Mouse (Mus musculus) layer of hippocampus, adult 8-10 months (tissue): ENCODE data around the gene Gucy2e. TPM values are rescaled to one million over a fixed set of nuclear protein-coding genes. Genes with fewer than 3 reads are reported as not detected.

Experiments
- DNase-seq, 2 experiments: peaks; one replicate each; pipeline ENCODE4 v3.0.0; 2022; ENCODE audit warnings: low spot score in 2 of 2
- total RNA-seq, 4 experiments: library from RNA; stranded (reverse); gene quantifications; 2 replicates each; pipeline ENCODE4 v1.2.4; 2022

Gene Gucy2e
- total RNA-seq, 4 experiments from 2014 or later = 1.6 to 2.0 (median 1.8) TPM

DNA sequence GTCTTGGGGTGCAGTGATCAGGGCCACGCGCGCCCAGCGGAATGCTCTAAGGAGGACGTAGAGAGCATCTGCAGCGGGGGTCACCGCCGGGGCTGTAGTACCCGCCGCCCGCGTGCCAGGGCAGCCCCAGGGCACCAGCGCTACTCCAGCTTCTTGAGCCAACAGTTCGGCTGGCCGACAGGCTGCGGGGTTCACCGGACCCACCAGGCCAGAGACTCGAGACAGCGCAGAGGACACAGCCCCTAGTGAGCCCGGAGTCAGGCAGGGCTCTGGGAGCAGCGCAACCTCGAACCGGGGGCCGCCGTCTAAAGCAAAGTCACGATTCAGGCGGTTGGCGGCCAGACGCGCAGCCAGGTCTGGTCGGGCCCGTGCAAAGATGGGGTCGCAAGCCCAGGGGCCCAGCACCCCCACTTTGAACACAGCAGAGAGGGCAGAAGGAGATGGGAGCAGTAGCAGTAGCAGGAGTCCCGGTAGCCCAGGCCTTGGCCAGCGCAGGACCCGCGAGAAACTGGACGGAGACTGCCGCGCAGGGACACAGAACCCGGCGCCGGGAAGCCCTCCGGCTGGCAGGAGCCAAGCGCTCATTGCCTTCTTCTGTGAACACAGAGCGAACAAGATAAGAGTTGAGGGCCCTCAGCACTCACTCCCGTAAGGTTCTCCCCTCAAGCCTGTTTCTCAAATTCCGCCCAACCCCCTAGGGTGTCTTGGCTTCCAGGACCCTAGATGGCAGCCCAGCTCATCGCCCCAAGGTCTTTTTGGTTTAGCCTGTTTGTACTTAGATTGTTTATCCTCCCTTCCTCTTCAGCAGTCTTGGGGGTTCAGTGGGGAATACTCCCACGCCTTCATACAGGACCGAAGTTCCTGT is 543 bp downstream of the Gucy2e start:
- DNase-seq = no peak

DNA sequence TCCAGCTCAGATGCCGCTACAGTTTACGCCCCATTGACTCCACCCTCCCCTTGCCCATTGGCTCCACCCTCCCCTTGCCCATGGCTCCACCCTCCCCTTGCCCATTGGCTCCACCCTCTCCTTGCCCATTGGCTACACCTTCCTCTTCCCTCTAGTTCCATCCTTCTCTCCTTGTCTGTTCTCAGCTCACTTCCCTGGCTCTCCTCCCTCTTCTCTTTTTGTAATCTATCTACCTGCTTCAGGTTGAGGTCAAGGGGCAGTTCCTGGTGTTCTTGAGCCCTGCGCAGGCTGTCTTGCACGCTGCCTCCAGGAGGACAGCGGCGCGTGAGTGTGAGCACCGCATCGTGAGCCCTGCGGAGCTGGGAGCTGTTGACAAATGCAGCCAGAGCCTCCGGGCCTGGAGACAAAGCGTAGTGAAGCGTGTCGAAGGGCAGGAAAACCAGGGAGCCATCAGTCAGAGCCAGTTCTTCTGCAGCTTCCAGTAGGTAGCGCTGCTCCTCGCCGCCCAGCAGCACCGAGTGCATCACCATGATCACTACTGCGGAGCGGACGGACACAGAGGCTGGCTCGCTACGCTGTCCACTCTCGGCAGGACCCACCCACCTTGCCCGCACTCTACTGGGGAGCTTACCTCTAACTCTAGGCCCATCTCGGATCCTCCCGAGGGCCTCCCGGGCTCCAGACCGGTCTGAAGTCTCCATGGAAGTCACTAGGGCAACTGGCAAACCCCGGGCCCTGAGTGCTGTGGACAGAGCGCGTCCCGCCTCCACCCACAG is 1.4 kb downstream of the Gucy2e start:
- peak; percentile 63 to 75 for DNase-seq

GRCm38 (mm10) chr11:69233141-69233540 is 3.7 kb downstream of the Gucy2e start:
- no peak for DNase-seq

DNA sequence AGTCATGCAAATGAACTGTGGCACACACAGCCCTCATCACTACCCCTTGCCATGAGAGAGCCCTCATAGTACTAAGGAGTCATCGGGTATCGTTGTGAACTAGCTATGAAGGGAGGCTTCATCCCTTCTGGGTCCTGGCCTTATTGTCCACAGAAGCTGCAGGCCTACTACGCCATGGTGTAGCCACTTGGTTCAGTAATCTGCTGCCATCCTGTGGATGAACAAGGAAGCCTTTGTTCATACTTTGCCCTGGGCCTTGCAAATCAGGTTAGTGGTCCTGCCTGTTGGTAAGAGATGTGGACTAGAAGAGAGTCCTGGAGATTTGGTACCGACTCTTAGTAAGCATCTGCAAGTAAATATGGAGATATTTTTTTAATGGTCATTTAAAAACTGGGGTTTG is 6.4 kb downstream of the Gucy2e start:
- no peak for DNase-seq

DNA sequence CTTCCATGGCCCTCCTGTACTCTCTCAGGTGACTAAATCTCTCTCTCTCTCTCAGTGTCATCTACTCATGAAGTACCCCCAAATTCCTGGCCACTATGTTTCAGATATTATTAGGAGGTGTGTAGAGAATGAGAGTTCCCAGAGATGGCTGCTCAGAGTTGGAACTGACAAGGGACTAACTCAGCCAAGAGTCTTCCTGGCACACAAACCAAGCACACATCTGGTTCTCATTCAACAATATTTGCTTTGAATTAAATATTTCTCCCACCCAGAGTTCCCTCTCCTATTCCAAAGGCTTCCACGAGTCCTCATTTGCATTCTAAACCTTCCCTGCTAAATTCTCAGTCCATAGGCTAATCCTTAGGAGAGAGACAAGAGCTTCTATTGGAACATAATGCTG is 11.1 kb downstream of the Gucy2e start:
- no peak for DNase-seq

DNA sequence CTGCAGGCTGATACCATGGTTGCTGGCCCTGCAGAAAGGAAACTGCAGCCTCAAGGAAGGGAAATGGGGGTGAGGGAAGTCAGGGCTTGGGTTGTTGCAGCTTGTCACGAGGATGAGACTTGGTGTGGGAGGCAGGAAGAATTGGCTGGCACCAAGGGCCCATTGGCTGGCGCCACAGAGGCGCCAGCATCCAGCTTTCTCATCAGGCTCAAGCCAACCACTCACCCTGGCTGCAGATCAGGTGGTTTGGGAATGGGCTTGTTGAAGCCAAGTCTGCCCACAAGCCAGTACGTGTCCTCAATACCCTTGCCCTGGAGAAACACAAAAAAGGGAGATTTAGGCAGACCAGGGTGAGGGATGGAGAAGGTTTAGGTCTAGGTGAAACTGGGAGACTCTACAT is 13.7 kb downstream of the Gucy2e start:
- peak in 1 of 2 experiments; percentile 32 for DNase-seq

- DNase-seq = no peak
Measured at GRCm38 (mm10) chr11:69221070-69221469, 15.8 kb downstream of the Gucy2e start.

GRCm38 (mm10) chr11:69218661-69219060 is 18.2 kb downstream of the Gucy2e start:
- DNase-seq = no peak

- DNase-seq = no peak
Measured at GRCm38 (mm10) chr11:69217411-69217810, 19.4 kb downstream of the Gucy2e start.

DNA sequence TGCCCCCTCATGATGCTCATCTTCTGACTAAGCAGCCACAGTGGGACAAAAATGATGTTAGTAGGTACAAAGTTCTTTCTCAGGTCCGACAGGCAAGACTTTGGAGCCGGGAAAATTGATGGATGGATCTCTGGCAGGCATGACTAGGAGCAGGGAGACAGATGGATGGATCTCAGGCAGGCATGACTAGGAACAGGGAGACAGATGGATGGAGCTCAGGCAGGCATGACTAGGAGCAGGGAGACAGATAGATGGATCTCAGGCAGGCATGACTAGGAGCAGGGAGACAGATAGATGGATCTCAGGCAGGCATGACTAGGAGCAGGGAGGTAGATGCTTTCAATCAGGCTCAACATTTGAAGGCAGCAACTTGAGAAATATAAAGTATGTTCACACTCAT is 25.4 kb downstream of the Gucy2e start:
- DNase-seq = peak; percentile 61 to 76

DNA sequence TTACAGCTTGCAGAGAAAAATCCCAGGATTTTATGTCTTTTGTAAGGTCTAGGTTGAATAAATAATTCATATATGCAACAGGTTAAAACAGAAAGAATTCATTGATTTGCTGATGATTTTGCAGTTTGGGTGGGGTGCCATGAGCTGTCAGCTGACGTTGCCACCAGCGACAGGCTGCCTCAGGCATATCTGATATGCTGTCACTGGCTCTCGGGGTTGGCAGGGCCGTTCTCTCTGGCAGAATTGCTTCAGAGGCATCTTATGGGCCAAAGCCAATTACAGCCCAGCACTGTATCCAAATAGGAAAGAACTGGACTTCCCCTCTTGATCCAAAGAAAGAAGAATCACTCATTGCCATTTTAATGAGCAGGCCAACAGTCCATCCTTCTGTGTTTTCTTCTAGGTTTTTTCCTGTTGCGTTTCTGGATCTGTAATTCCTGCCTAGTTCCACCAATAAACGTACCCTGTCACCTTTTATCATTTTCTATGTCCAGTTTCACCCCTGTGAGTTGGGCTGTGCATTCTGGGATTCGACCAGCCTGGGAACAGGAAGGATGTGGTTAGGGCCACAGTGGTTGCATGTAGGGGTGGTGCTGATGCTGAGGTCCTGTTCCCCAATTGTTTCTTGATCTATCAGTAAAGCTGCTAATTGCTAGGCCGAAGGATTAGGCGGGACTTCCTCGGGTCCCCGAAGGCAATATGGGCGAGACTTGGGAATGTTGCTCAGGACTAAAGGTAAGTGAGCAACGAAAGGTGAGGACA is 34.2 kb downstream of the Gucy2e start:
- no peak for DNase-seq

DNA sequence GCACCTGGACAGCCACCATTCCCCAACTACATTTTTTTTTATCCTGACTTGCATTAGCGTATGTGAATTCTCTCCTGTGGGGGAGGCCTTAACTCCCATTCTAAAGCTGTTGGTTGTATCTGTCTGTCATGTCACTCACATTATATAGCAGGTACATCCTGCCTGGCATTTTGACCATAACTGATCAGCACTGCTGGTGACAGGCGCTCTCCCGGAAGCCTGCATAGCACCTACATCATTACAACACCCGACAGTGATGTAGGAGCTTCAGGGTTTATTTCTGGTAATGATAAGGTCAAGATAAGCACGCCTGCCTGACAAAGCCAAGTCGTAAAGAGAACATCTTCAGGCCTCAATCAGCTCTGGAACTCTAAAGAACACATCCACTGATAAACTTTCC is 36.6 kb downstream of the Gucy2e start:
- no peak for DNase-seq

- no peak for DNase-seq
Measured at GRCm38 (mm10) chr11:69199251-69199650, 37.6 kb downstream of the Gucy2e start.

DNA sequence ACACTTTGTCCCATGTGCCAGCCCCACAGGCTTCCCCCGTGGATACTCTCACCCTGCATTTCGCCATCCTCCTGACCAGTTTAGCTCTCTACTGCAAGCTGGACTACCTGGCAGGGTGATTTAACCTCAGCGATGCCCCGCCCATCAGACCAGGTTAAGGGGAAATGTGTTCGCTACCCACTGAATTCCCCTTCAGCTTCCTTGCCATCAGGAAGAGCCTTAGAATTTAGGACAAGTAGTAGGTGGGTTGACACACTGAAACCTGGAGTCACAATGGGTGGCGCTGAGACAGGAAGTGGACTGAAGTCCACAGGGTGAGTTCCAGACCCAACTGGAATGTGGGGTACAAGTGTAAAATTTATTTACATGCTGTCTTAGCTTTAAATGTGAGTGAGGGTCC is 39.1 kb downstream of the Gucy2e start, which contains the start of gene Alox8:
Gene Alox8 (minus strand): TSS at position 101 of the 400 bp plus-strand sequence.
- no peak for DNase-seq

GRCm38 (mm10) chr11:69197194-69197593 is 39.6 kb downstream of the Gucy2e start:
- no peak for DNase-seq

DNA sequence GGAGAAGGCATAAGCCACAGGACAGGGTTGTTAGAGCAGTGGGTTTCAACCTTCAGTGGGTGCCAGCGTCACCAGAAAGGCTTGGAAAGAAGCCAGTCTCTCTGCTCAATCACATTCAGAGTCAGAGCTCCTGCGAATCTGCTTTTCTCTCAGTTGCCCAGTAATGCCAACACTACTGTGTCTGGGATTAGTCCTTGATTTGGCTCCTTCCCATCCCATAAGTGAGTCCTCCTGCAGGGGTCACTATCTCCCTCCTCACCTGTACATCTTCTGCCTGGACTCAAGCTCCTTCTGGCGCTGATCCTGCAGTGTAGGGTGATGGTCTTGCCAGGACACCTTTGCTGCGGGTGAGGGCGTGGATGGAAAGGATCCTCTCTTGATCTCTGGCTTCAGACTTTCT is 40.1 kb downstream of the Gucy2e start:
- DNase-seq = no peak

GRCm38 (mm10) chr11:69192840-69193239 is 44.0 kb downstream of the Gucy2e start:
- DNase-seq = no peak

DNA sequence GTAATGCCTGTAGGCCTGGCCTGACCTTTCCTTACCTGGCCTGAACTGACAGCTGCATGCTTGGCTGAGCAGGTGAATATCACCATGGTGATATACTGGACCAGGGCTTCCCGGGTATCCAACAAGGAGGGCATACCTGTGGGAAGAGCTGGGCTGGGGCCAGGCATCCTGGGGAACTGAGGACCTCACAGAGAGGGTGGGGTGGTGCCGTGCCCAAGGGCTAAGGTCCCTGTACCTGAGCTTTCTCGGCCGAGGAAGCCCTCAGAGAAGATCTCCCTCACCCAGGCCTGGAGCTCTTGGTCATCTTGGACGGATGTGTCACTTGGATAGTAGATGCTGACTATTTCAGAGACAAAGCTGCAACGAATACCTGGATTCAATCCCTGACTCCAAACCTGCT is 50.9 kb downstream of the Gucy2e start:
- DNase-seq = no peak

DNA sequence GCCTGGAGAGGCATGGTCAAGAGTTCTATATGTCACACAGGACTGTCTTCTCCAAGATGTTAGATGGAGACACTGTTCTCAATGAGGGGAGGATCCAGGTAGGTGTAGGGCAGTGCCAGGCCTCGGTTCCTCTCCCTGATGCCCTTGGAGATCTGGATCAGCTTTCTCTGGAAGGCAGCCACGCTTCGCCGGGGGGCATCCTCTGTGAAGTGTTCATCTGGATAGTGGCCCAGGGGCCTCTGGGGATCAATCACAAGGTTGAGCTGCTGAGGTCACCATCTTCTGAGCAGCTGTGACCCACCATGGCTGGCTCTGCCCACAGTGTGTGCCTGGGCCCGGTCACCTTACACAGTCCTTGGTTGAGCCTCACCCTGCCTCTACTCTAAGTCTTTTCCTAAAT is 51.8 kb downstream of the Gucy2e start:
- no peak for DNase-seq

DNA sequence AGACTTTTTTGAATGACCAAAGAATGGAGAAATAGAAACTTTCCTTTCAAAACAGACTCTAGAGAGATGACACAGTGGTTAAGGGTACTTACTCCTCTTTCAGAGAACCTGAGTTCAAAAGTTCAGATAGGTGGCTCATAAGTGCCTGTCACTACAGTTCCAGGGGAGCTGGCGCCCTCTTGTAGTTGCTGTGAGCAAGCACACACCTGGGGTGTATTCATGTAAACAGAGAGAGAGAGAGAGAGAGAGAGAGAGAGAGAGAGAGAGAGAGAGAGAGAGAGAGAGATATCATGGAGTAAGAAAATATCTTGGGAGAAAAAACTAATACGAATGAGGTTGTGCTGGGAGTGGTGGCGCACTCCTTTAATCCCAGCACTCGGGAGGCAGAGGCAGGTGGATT is 56.7 kb downstream of the Gucy2e start:
- no peak for DNase-seq

- DNase-seq = no peak
Measured at GRCm38 (mm10) chr11:69179512-69179911, 57.3 kb downstream of the Gucy2e start.

DNA sequence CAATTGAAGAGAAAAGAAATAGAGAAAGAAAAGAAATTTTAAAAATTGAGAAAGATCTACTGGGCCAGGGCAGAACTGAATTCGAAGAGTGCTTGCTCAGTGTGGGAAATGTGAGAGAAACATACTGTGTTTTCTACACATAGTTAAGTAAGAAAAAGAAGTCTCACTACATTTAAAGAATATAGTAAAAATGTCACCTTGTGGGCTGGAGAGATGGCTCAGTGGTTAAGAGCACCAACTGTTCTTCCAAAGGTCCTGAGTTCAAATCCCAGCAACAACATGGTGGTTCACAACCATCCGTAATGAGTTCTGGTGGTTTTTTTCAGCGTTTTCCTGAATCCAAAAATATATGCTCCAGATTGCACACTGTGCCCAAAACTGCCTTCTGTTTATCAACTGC is 58.3 kb downstream of the Gucy2e start:
- DNase-seq = no peak
